Mouse (Mus musculus): ENCODE measurements around the gene Rai1. TPM values are rescaled to one million over a fixed set of nuclear protein-coding genes. Genes with fewer than 3 reads are reported as not detected.

Rai1 gene
- polyA plus RNA-seq, 1 experiment from 2014 or later = 11.6 TPM

DNA sequence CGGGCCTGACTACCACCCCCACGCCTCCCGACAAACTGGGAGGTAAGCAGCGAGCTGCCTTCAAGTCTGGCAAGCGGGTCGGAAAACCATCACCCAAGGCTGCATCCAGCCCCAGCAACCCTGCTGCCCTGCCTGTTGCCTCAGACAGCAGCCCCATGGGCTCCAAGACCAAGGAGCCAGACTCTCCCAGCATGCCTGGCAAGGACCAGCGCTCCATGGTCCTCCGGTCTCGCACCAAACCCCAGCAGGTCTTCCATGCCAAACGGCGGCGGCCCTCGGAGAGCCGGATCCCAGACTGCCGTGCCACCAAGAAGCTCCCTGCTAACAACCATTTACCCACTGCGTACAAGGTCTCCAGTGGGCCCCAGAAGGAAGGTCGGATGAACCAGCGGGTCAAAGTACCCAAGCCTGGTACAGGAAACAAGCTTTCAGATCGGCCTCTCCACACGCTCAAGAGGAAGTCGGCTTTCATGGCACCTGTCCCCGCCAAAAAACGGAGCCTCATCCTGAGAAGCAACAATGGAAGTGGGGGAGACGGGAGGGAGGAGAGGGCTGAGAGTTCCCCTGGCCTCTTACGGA, 83.6 kb downstream of the Rai1 start:
- Histone ChIP-seq H3K36me3 (peaks cover 77% of the 10 kb centered on the region), H3K27ac (no peak overlapping the region), H3K9ac (no peak overlapping the region), H3K4me2 (no peak overlapping the region), H3K4me1 (peaks cover 57% of the 10 kb centered on the region), H3K9me3 (replicated peaks) (no peaks in the 10 kb centered on the region), H3K27me3 (replicated peaks) (no peaks in the 10 kb centered on the region), H3K4me3 (no peak overlapping the region)
- no peak for ATAC-seq
- 84% methylated on average over 25 of the region's 25 CpGs for WGBS (ENCODE audit: insufficient replicate concordance)

DNA sequence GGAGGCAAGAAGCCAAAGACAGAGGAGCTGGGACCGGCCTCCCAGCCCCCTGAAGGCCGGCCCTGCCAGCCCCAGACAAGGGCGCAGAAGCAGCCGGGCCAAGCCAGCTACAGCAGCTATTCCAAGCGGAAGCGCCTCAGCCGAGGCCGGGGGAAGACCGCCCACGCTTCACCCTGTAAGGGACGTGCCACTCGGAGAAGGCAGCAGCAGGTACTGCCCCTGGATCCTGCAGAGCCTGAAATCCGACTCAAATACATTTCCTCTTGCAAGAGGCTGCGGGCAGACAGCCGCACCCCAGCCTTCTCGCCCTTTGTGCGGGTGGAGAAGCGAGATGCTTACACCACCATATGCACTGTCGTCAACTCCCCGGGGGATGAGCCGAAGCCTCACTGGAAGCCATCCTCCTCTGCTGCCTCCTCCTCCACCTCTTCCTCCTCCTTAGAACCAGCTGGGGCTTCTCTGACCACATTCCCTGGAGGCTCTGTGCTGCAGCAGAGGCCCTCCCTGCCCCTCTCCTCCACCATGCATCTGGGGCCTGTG, 84.8 kb downstream of the Rai1 start:
- no peaks in the 10 kb centered on the region for H3K27me3 ChIP-seq (replicated peaks)
- H3K4me2 ChIP-seq = no peak overlapping the region
- WGBS (ENCODE audit: insufficient replicate concordance) = 83% methylated on average over 21 of the region's 21 CpGs
- H3K27ac ChIP-seq = no peak overlapping the region
- H3K4me3 ChIP-seq = no peak overlapping the region
- peaks cover 3% of the 10 kb centered on the region; the same call in 1 of the 2 replicates for H3K9me3 ChIP-seq (replicated peaks)
- ATAC-seq = no peak
- no peak overlapping the region for H3K9ac ChIP-seq
- H3K36me3 ChIP-seq = peaks cover 89% of the 10 kb centered on the region
- peaks cover 45% of the 10 kb centered on the region for H3K4me1 ChIP-seq

DNA sequence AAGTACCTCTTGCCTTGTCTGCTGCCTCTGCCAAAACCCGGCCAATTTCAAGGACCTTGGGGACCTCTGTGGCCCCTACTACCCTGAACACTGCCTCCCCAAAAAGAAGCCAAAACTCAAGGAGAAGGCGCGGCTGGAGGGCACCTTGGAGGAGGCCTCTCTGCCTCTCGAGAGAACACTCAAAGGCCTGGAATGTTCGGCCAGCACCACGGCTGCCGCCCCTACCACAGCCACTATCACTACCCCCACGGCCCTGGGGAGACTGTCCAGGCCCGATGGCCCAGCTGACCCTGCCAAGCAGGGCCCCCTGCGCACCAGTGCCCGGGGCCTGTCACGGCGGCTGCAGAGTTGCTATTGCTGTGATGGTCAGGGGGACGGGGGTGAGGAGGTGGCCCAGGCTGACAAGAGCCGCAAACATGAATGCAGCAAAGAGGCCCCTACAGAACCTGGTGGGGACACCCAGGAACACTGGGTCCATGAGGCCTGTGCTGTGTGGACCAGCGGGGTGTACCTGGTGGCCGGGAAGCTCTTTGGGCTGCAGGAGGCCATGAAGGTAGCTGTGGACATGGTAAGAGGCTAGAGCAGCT, 85.3 kb downstream of the Rai1 start:
- no peaks in the 10 kb centered on the region for H3K27me3 ChIP-seq (replicated peaks)
- H3K4me3 ChIP-seq = no peak overlapping the region
- peaks cover 92% of the 10 kb centered on the region for H3K36me3 ChIP-seq
- H3K9ac ChIP-seq = no peak overlapping the region
- H3K9me3 ChIP-seq (replicated peaks) = peaks cover 8% of the 10 kb centered on the region
- no peak overlapping the region for H3K27ac ChIP-seq
- 84% methylated on average over 17 of the region's 17 CpGs for WGBS (ENCODE audit: insufficient replicate concordance)
- ATAC-seq = no peak
- H3K4me1 ChIP-seq = peaks cover 39% of the 10 kb centered on the region
- no peak overlapping the region for H3K4me2 ChIP-seq

GRCm38 (mm10) chr11:60192534-60192933, 87.7 kb downstream of the Rai1 start:
- H3K27ac ChIP-seq = no peak overlapping the region
- H3K9me3 ChIP-seq (replicated peaks) = peaks cover 9% of the 10 kb centered on the region
- H3K4me1 ChIP-seq = peaks cover 21% of the 10 kb centered on the region
- peaks cover 86% of the 10 kb centered on the region for H3K36me3 ChIP-seq
- H3K9ac ChIP-seq = no peak overlapping the region
- ATAC-seq = no peak
- no peak overlapping the region for H3K4me2 ChIP-seq
- WGBS (ENCODE audit: insufficient replicate concordance) = 36% methylated on average over 6 of the region's 6 CpGs
- no peaks in the 10 kb centered on the region for H3K27me3 ChIP-seq (replicated peaks)
- no peak overlapping the region for H3K4me3 ChIP-seq

- Histone ChIP-seq H3K4me2 (no peak overlapping the region), H3K36me3 (peaks cover 86% of the 10 kb centered on the region), H3K9me3 (replicated peaks) (peaks cover 9% of the 10 kb centered on the region), H3K9ac (no peak overlapping the region), H3K27me3 (replicated peaks) (no peaks in the 10 kb centered on the region), H3K27ac (no peak overlapping the region), H3K4me3 (no peak overlapping the region), H3K4me1 (peaks cover 21% of the 10 kb centered on the region)
- 83% methylated on average over 4 of the region's 4 CpGs for WGBS (ENCODE audit: insufficient replicate concordance)
- ATAC-seq = 0 out of 2 replicates have a peak, but pooled peaks have one; percentile 14
These were observed 88.7 kb downstream of the Rai1 start for GRCm38 (mm10) chr11:60193556-60193955.

GRCm38 (mm10) chr11:60195108-60195507, 90.3 kb downstream of the Rai1 start:
- Histone ChIP-seq H3K27ac (no peak overlapping the region), H3K27me3 (replicated peaks) (no peaks in the 10 kb centered on the region), H3K9me3 (replicated peaks) (peaks cover 9% of the 10 kb centered on the region), H3K4me3 (no peak overlapping the region), H3K4me2 (no peak overlapping the region), H3K9ac (no peak overlapping the region), H3K4me1 (peaks cover 25% of the 10 kb centered on the region), H3K36me3 (peaks cover 84% of the 10 kb centered on the region)
- no peak for ATAC-seq

DNA sequence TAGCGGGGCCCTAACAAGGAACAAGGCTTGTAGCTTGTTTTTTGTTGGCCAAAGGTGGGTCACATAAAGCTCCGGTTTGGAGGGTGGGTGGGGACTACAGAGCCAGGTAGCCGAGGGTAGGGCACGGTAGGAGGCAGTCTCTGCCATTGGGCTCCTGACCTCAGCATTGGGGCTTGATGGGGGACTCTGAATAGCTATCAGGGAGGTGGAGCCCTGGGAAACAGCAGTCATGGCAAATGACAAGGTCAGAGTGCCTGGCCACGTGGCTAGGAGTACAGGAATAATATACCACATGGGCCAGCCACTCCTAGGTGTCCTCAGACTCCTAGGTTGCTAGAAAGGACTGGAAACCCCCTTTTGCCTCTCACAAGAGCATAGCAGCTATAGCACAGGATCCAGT, 91.5 kb downstream of the Rai1 start:
- Histone ChIP-seq H3K4me3 (no peak overlapping the region), H3K4me2 (no peak overlapping the region), H3K36me3 (peaks cover 84% of the 10 kb centered on the region), H3K4me1 (peaks cover 26% of the 10 kb centered on the region), H3K9ac (no peak overlapping the region), H3K9me3 (replicated peaks) (peaks cover 9% of the 10 kb centered on the region), H3K27me3 (replicated peaks) (no peaks in the 10 kb centered on the region), H3K27ac (0 out of 2 replicates have a peak overlapping the region, but pooled peaks have one; percentile 3)
- no peak for ATAC-seq
- WGBS (ENCODE audit: insufficient replicate concordance) = 74% methylated on average over 5 of the region's 5 CpGs

- ATAC-seq = no peak
- H3K9me3 ChIP-seq (replicated peaks) = peaks cover 9% of the 10 kb centered on the region
- H3K9ac ChIP-seq = no peak overlapping the region
- WGBS (ENCODE audit: insufficient replicate concordance) = 78% methylated on average over 24 of the region's 24 CpGs
- H3K4me3 ChIP-seq = no peak overlapping the region
- peaks cover 10% of the 10 kb centered on the region; the same call in 1 of the 2 replicates for H3K4me1 ChIP-seq
- H3K36me3 ChIP-seq = peaks cover 91% of the 10 kb centered on the region
- H3K4me2 ChIP-seq = no peak overlapping the region
- H3K27me3 ChIP-seq (replicated peaks) = no peaks in the 10 kb centered on the region
- no peak overlapping the region; the same call in 1 of the 2 replicates for H3K27ac ChIP-seq
These were observed 93.3 kb downstream of the Rai1 start for GRCm38 (mm10) chr11:60197998-60198619.

GRCm38 (mm10) chr11:60198651-60199050, 93.8 kb downstream of the Rai1 start:
- Histone ChIP-seq H3K9ac (no peak overlapping the region), H3K27me3 (replicated peaks) (no peaks in the 10 kb centered on the region), H3K36me3 (peaks cover 92% of the 10 kb centered on the region), H3K4me1 (peaks cover 9% of the 10 kb centered on the region; the same call in 1 of the 2 replicates), H3K9me3 (replicated peaks) (peaks cover 9% of the 10 kb centered on the region), H3K4me3 (no peak overlapping the region), H3K27ac (no peak overlapping the region), H3K4me2 (no peak overlapping the region)
- 88% methylated on average over 12 of the region's 12 CpGs for WGBS (ENCODE audit: insufficient replicate concordance)
- no peak for ATAC-seq

DNA sequence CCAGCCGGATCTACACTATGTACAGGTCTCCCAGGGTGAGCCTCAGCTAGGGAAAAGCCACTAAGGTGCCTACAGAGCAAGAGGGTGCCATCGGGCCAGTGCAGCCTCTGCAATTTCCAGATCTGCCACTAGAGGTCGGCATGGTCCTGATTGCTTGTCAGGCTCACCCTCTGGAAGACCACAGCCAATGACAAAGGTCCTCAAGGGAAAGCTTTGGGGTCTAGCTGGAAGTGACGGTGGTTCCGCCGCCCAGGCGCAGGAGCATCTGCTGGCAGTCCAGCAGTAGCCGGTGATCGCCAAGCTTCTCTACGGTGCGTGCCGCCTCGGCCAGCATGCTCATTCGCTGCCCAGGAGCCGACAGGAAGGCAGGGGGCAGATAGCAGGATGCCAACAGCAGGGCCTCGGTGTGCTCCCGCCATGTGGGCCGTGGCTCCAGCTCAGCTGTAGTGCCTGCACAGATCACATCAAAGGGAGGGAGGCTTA, 94.9 kb downstream of the Rai1 start:
- no peaks in the 10 kb centered on the region for H3K27me3 ChIP-seq (replicated peaks)
- H3K9ac ChIP-seq = no peak overlapping the region
- peak; percentile 63 for ATAC-seq
- H3K4me3 ChIP-seq = no peak overlapping the region
- no peak overlapping the region for H3K4me2 ChIP-seq
- peaks cover 4% of the 10 kb centered on the region for H3K9me3 ChIP-seq (replicated peaks)
- peaks cover 92% of the 10 kb centered on the region for H3K36me3 ChIP-seq
- 28% methylated on average over 18 of the region's 18 CpGs for WGBS (ENCODE audit: insufficient replicate concordance)
- peak overlapping the region; percentile 48; the same call in 1 of the 2 replicates for H3K27ac ChIP-seq
- peaks cover 18% of the 10 kb centered on the region for H3K4me1 ChIP-seq

GRCm38 (mm10) chr11:60200384-60200783, 95.6 kb downstream of the Rai1 start:
- H3K4me1 ChIP-seq = peaks cover 24% of the 10 kb centered on the region
- no peak for ATAC-seq
- no peak overlapping the region for H3K4me2 ChIP-seq
- 81% methylated on average over 11 of the region's 11 CpGs for WGBS (ENCODE audit: insufficient replicate concordance)
- H3K27ac ChIP-seq = peak overlapping the region; percentile 48
- no peaks in the 10 kb centered on the region for H3K9me3 ChIP-seq (replicated peaks)
- no peak overlapping the region for H3K9ac ChIP-seq
- H3K36me3 ChIP-seq = peaks cover 92% of the 10 kb centered on the region
- no peak overlapping the region for H3K4me3 ChIP-seq
- H3K27me3 ChIP-seq (replicated peaks) = no peaks in the 10 kb centered on the region
